Mouse (Mus musculus): ENCODE data around the gene Itgb3.

DNA sequence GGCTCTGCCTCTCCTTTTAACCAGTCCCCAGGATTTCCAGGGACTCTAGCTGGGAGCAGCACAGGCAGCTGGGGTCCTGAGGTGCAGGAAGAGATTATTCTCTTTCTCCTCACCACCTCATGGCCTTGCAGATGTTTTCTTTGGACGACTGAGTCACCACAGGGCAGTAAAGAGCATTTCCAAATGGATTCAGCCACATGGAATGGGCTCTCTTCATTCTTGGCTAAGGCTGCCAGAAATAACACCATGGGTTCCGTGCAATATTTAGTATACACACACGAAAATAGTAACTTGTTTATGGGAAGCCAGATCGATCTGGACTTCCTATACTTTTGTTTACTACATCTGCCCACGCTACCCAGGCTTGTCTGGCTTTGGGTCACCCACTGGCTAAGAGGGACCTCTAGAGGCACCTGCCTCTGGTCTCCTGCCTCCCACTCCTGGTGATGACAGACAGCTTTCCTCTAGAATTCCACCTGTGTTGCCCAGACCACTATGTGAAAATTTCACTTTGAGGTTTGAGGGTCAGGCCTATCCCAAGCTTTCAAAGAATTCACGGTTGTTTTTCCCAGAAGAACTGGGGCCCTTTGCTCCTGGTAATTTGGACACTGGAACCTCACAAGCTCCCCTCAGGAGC lies 55.6 kb downstream of the Itgb3 start:
- TF ChIP-seq CTCF (IDR thresholded peaks at IDR 0.05; ENCODE audit: borderline replicate concordance, control insufficient read depth, extremely low read depth, insufficient read depth, low read length, poor library complexity) (no peak), POLR2A (IDR thresholded peaks at IDR 0.05; ENCODE audit: control insufficient read depth, extremely low read depth, insufficient read depth, low read length, poor library complexity) (no peak)

All from thymus, adult 2 months (tissue).